Mouse (Mus musculus): ENCODE results near the gene Arid5b.

DNA sequence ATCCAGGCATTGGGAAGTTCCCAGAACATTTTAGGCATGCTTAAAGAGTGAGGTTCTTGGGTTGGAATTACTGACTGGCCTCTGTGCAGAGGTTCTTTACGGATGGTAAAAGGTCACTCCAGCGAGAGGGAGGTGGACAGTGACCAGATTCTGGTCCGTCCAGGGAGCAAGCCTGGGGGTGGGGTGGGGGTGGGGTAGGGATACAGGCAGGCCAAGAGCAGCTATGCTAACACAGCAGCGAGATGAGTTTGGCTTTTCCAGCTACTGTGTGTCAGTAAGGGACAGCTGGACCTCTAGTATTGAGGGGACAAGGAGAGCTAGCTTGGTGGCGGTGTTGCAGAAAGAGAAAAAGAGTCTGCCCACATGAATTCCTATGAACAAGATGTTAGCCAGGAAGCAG lies 167.9 kb downstream of the Arid5b start:
- TF ChIP-seq CTCF (IDR thresholded peaks at IDR 0.05; ENCODE audit: low read depth), result no peak
- no peak for TF ChIP-seq EP300 (IDR thresholded peaks at IDR 0.05; ENCODE audit: low read depth)

Data from liver, postnatal 0 days (tissue).